Mouse (Mus musculus) adrenal gland, postnatal 25 days (tissue): ENCODE results near the gene Gnb2. TPM values are rescaled to one million over a fixed set of nuclear protein-coding genes. Genes with fewer than 3 reads are reported as not detected.

Experiments used
- DNase-seq: peaks from one replicate; pipeline ENCODE4 v3.0.0; 2021; ENCODE audit warnings: mixed read lengths
- long read RNA-seq: library from polyadenylated mRNA; stranded (forward); transcript quantifications from one replicate; pipeline ENCODE4 v2.0.0, GENCODE M21; 2021
- total RNA-seq: library from RNA; stranded (reverse); gene quantifications from 2 replicates; pipeline ENCODE4 v1.2.3, GENCODE M21; 2021

Gnb2 gene
- total RNA-seq = 580 and 681 TPM in 2 replicates
- long read RNA-seq, transcript Gnb2-201 (10 exons, 1,860 nt) = major isoform, 165 of 188 reads
- long read RNA-seq, partial matches to known transcripts = 9 of 188 reads
- long read RNA-seq, other reads (novel, unspliced or antisense) = 10 of 188 reads

GRCm38 (mm10) chr5:137533117-137533827 is at the start of gene Gnb2, which contains the start of gene Epo:
Gene Gnb2 (minus strand): TSS chr5:137533510.
Gene Epo (minus strand): TSS chr5:137533242.
- DNase-seq = peak; percentile 99

DNA sequence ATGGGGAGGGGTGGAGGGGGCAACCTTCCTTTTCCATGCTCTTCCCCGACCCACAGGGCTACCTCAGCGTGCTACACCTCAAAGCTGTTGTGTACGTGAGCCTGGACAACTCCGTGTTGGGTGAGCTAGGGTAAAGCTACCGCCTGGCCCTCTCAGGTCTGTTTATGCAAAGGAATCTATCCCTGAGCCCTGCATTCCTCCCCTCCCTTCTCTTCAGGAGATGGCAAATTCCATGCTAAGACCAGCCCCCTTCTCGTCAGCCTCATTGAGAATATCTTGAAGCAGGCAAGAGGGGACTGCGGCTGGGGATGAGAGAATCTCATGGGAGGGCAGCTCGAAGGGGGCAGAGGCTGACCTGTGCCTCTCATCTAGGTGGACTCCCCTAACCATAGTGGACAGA is 49.4 kb upstream of the Gnb2 start:
- DNase-seq = no peak

- DNase-seq = no peak
These were observed 46.9 kb upstream of the Gnb2 start for GRCm38 (mm10) chr5:137580246-137580645.

DNA sequence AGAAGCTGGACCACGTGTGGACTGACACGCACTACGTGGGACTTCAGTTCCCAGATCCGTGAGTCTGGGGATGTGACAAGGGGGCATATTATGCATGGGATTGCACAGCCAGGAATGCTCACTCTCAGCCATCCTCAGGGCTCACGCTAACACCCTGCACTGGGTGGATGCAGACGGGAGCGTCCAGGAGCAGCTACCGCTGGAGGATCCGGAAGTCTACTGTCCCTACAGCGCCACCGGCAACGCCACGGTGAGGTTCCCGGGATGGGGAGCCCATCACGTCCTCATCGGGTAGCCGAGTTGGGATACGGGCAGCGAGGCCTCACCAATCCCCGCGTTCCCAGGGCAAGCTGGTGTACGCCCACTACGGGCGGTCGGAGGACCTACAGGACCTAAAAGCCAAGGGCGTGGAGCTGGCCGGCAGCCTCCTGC is 41.2 kb upstream of the Gnb2 start:
- DNase-seq = peak; percentile 68

DNA sequence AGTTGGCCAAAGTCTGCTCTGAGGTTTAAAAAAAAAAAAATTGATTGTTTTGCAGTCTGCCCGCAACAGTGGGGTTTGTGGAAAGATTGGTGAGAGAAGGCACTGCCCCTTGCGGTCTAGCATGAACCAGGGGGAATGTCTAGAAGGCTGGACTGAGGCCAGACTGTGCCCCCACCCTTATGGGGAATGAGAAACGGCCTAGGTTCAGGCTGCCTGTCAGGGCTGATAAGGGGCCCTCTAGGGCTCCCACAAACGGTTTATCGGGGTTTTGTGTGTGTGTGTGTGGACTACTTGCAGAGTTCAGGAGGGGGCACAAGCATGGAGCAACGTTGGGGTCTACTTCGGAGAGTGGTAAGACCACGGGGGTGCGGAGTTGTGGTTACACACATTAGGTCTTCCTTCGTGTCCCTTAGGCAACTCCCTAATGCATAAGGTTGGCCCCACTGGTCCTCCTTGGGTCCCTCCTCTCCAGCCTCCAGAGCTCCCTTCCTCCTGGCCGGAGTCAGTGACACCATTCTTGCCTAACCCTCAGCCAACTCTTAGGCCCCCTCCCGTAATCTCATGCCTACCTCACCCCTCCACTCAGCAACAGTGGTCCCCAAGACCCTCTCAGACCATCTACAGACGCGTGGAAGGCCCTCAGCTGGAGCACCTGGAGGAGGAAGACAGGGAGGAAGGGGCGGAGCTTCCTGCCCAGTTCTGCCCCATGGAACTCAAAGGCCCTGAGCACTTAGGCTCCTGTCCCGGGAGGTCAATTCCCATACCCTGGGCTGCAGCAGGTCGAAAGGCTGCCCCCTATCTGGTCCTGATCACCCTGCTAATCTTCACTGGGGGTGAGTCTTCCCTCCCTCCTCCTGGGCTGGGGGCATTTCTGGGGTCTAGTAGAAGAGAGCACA is 37.6 kb upstream of the Gnb2 start:
- DNase-seq = no peak

- DNase-seq = no peak
These were observed 36.9 kb upstream of the Gnb2 start for GRCm38 (mm10) chr5:137570181-137570580.

DNA sequence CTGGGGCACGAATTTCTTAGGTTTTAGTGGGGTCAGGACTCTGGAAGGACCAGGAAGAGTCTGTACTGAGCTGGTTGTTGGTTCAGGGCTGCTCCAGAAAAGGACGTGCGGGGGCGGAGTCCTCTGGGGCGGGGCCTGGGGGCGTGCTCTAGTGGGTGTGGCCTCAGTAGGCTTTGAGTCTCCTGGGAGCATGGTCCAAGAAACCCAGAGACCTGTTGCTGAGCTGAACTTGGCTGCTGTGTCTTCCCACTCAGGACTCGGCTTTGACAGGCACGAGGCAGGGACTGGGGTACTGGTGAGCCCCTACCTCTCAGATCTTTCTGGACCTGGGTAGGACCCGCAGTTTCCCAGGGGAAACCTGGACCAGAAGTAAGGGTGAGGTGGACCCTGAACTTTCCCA is 36.4 kb upstream of the Gnb2 start, which contains the start of gene Tfr2:
Gene Tfr2, plus strand, starts transcription at position 176 of the 400 bp plus-strand sequence.
- DNase-seq = peak; percentile 51

GRCm38 (mm10) chr5:137569031-137569430 is 35.7 kb upstream of the Gnb2 start:
- DNase-seq = no peak

DNA sequence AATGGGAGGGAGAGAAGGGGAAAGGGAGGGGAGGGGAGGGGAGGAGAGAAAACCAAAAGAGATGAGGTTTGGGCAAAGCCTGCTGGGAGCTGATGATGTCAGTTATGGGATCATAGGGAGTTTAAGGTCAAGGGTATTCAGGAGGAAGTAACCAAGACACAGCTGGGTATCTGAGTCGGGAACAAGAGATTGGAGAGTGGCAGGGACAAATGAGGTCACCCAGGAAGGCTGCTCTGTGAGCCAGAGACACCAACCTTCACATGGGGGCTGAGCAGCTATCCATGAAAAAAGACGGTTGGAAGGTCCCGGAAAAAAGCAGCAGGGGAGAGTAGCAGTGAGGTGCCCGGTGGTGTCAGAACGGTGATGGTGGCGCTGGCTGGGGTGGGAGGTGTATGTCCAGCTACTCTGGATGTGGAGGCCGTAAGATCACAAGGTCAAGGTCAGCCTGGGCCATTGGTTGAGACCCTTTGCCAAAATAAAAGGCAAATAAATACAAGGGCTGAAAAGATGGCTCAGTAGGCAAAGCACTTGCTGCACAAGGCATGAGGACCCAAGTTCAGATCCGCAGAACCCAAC is 35.0 kb upstream of the Gnb2 start:
- DNase-seq = no peak

DNA sequence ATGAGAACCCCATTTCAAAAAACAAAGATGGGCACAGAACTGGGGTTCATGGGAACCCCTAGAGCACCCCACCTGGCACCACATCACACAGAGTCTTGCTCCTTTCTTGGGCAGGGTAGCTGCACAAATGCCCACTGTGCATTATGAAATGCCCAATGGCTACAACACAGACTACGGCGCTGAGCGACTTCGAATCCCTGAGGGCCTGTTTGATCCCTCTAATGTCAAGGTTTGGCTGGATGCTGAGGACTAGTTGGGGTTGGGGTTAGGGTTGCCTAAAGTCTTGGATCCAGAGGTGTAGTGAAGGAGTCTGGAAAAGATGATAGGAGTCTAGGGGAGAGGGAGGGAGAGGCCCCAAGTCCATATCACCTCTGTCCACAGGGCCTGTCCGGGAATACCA is 33.1 kb upstream of the Gnb2 start:
- no peak for DNase-seq

DNA sequence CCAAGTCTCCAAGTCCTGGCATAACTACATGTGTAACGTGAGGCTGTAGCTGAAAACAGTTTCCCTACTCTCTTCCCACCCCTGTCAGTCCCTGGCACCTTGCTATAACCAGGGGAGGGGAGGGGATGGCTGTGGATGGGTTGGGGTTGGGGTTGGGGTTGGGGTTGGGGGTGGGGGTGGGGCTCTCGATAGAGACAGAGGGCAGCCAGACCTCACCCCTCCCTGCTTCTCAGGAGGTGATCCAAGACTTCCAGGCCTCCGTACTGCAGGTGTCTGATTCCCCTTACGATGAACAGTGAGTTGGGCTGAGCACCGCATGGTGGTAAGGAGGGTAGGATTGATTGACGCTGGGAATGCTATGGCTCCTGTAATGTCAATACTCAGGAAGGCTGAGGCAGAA is 32.4 kb upstream of the Gnb2 start:
- no peak for DNase-seq

DNA sequence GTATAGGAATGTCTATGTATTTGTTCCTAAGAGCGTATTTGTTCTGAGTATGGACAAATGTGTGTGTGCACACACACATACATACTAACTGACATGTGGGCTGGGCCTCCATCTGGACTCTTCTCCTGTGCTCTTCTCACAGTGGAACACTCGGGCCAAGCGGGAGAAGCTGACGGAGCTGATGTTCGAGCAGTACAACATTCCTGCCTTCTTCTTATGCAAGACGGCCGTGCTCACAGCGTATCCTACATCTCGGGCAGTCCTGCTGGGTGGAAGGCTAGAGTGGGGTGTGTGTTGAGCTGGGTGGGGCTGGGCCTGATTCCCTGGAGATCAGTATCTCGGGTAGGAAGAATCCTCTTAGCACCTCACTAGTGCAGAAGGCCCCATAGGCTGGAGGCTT is 29.7 kb upstream of the Gnb2 start:
- DNase-seq = no peak

GRCm38 (mm10) chr5:137561556-137561955 is 28.2 kb upstream of the Gnb2 start:
- no peak for DNase-seq

DNA sequence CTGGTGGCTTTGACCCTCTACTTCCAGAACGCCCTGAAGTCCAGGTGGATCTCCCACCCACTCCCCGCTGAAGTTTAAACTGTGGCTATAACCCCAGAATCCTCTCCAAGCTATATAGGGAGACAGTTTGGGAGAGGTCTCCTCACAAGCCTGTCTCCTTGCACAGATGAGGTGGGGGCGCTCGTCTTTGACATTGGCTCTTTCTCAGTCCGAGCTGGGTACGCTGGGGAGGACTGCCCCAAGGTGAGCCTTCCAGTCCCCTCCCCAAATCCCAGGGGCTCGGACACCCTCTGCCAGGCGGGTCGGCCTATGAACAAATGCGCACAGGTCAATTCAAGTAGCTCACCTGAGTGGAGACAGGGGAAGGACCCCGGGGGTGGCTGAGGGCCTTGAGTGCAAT is 20.6 kb upstream of the Gnb2 start:
- no peak for DNase-seq

DNA sequence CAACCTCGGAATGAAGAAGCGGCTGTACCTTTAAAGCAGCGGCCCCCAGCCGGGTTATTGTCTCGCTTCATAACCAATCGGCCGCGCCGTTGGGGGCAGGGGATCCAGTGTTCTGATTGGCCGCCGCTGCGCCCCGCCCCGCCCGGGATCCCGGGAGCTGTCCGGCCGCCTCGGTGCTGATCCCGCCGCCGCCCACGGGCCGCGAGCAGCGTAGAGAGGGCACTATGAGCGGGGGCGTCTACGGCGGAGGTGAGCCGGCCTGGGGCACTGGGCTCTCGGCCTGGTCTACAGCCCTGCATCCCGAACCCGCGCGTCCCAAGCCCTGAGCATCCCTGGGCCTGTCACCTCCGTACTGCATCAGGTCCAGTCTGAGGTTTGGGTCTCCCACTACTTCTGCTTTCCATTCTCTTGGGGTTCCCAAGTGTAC is 20.1 kb upstream of the Gnb2 start, which contains the start of gene Actl6b:
Gene Actl6b, plus strand, starts transcription at position 107 of the 427 bp plus-strand sequence.
- DNase-seq = peak; percentile 85

GRCm38 (mm10) chr5:137553000-137553399 is 19.7 kb upstream of the Gnb2 start:
- no peak for DNase-seq

GRCm38 (mm10) chr5:137551119-137551518 is 17.8 kb upstream of the Gnb2 start:
- no peak for DNase-seq

DNA sequence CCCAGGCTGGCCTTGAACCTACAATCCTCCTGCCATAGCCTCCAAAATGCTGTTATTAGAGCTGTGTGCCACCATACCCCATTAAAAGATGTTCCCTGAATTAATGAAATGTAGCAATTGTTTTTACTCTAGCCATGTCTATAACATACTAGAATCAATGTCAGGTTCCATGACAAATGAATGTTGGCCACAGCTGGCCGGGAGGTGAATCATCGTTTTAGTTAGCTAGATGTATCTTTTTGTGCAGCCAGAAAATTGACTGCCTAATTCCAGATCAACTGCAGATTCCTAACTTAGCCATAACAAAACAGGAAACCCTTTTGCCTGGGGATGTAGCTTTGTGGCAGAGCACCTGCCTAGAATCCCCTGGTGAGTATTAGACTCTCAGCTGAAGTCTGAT is 16.5 kb upstream of the Gnb2 start:
- DNase-seq = no peak

DNA sequence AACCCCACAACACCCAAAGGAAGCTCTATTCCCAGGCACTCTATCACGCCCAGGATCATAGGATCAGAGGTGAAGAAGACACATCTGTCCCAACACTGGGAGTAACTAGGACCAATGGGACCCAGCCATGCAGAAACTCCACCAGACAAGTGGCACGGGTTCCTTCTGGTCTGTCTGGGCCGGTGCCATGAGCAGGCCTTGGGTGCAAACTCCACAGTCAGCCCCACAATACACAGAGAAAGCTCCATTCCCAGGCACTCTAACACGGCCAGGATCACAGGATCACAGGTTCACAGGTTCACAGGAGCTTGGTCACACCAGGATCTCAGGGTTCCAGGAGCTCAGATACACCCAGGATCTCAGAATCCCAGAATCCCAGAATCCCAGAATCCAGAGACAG is 12.3 kb upstream of the Gnb2 start:
- no peak for DNase-seq

GRCm38 (mm10) chr5:137544926-137545325 is 11.6 kb upstream of the Gnb2 start:
- DNase-seq = no peak

GRCm38 (mm10) chr5:137541768-137542540 is 8.6 kb upstream of the Gnb2 start:
- DNase-seq = no peak

DNA sequence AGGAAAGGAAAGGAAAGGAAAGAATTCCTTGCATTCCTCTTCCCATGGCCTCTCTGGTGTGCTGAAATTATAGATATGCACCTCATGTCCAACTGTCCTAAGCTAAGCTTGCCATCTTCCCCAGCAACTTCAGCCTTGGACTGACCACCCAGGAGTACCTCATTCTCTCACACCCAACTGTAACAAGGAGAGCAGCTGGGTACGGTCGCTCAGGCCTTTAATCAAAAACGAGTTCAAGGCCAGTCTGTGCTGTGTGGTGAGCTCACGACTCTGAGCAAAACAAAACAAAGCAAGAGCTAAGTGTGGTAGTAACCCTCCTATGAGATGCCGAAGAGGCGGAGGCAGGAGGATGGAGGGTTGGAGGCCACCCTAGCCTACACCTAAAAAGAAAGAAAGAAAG is 7.7 kb upstream of the Gnb2 start:
- no peak for DNase-seq
